Mouse (Mus musculus): Measurements from ENCODE around the gene Nsg1.

- TF ChIP-seq CTCF (IDR thresholded peaks at IDR 0.05; ENCODE audit: insufficient read depth, low read depth, low read length) (no peak), POLR2A (IDR thresholded peaks at IDR 0.05; ENCODE audit: insufficient read depth, low read depth, low read length) (no peak)
Measured at GRCm38 (mm10) chr5:38187006-38187405, 27.3 kb upstream of the Nsg1 start.
